Mouse (Mus musculus) kidney, postnatal 10 days (tissue): ENCODE measurements at regions not wholly inside any gene's neighbourhood (a gene's known extent, or its start where the extent isn't known, plus 50 kb on each side); places are given as distances from the start of the nearest gene placed in this dataset.

Experiments
- DNase-seq: peaks from one replicate; pipeline ENCODE4 v3.0.0; 2021; ENCODE audit warnings: mixed read lengths

GRCm38 (mm10) chr11:112137401-112138020 lies 644.5 kb upstream of the Sox9 start:
- peak; percentile 11 for DNase-seq

- DNase-seq = no peak
Observed at GRCm38 (mm10) chr11:112140058-112140457, 642.0 kb upstream of the Sox9 start.

- no peak for DNase-seq
Observed at GRCm38 (mm10) chr11:112140495-112140894, 641.5 kb upstream of the Sox9 start.

GRCm38 (mm10) chr11:112140912-112141311 lies 641.1 kb upstream of the Sox9 start:
- DNase-seq = no peak

GRCm38 (mm10) chr11:112152051-112152450 lies 630.0 kb upstream of the Sox9 start:
- no peak for DNase-seq

GRCm38 (mm10) chr11:112153198-112153597 lies 628.8 kb upstream of the Sox9 start:
- DNase-seq = no peak

GRCm38 (mm10) chr11:112154712-112155319 lies 627.2 kb upstream of the Sox9 start:
- no peak for DNase-seq

GRCm38 (mm10) chr11:112155339-112155955 lies 626.6 kb upstream of the Sox9 start:
- no peak for DNase-seq

- DNase-seq = peak; percentile 10
Observed at GRCm38 (mm10) chr11:112163681-112164265, 618.3 kb upstream of the Sox9 start.

- no peak for DNase-seq
Observed at GRCm38 (mm10) chr11:112173585-112173984, 608.4 kb upstream of the Sox9 start.

GRCm38 (mm10) chr11:112175302-112175701 lies 606.7 kb upstream of the Sox9 start:
- no peak for DNase-seq

GRCm38 (mm10) chr11:112180666-112181065 lies 601.4 kb upstream of the Sox9 start:
- DNase-seq = no peak

- DNase-seq = no peak
Observed at GRCm38 (mm10) chr11:112197620-112198268, 584.3 kb upstream of the Sox9 start.

GRCm38 (mm10) chr11:112204561-112204960 lies 577.5 kb upstream of the Sox9 start:
- DNase-seq = no peak

- peak; percentile 68 for DNase-seq
Observed at GRCm38 (mm10) chr11:112209414-112209813, 572.6 kb upstream of the Sox9 start.

GRCm38 (mm10) chr11:112219046-112219720 lies 562.8 kb upstream of the Sox9 start:
- no peak for DNase-seq

GRCm38 (mm10) chr11:112234492-112235116 lies 547.4 kb upstream of the Sox9 start:
- DNase-seq = no peak

GRCm38 (mm10) chr11:112238960-112239884 lies 542.8 kb upstream of the Sox9 start:
- DNase-seq = peak; percentile 49

GRCm38 (mm10) chr11:112252548-112252947 lies 529.5 kb upstream of the Sox9 start:
- DNase-seq = no peak

- no peak for DNase-seq
Observed at GRCm38 (mm10) chr11:112253061-112253460, 529.0 kb upstream of the Sox9 start.

- no peak for DNase-seq
Observed at GRCm38 (mm10) chr11:112256326-112256725, 525.7 kb upstream of the Sox9 start.
